Mouse (Mus musculus): Measurements from ENCODE around the gene Patz1.

Gene Patz1

GRCm38 (mm10) chr11:3330566-3330965, 41.9 kb downstream of the Patz1 start:
- peak; percentile 87 for DNase-seq (ENCODE audit: low spot score)

- DNase-seq (ENCODE audit: low spot score) = no peak
These were observed 42.5 kb downstream of the Patz1 start for GRCm38 (mm10) chr11:3330991-3331750.

- DNase-seq (ENCODE audit: low spot score) = peak; percentile 98
These were observed 43.3 kb downstream of the Patz1 start for GRCm38 (mm10) chr11:3331756-3332642.

- DNase-seq (ENCODE audit: low spot score) = no peak
These were observed 44.5 kb downstream of the Patz1 start for GRCm38 (mm10) chr11:3333111-3333695.

GRCm38 (mm10) chr11:3334141-3334710, 45.6 kb downstream of the Patz1 start:
- no peak for DNase-seq (ENCODE audit: low spot score)

GRCm38 (mm10) chr11:3334711-3335316, 46.1 kb downstream of the Patz1 start:
- peak; percentile 75 for DNase-seq (ENCODE audit: low spot score)

GRCm38 (mm10) chr11:3335651-3336216, 47.1 kb downstream of the Patz1 start:
- peak; percentile 93 for DNase-seq (ENCODE audit: low spot score)

GRCm38 (mm10) chr11:3336602-3337001, 47.9 kb downstream of the Patz1 start:
- DNase-seq (ENCODE audit: low spot score) = no peak

- no peak for DNase-seq (ENCODE audit: low spot score)
These were observed 48.7 kb downstream of the Patz1 start for GRCm38 (mm10) chr11:3337173-3337955.

- no peak for DNase-seq (ENCODE audit: low spot score)
These were observed 49.3 kb downstream of the Patz1 start for GRCm38 (mm10) chr11:3337961-3338360.

GRCm38 (mm10) chr11:3341476-3341875, 52.8 kb downstream of the Patz1 start:
- no peak for DNase-seq (ENCODE audit: low spot score)

GRCm38 (mm10) chr11:3344916-3345315, 56.2 kb downstream of the Patz1 start:
- DNase-seq (ENCODE audit: low spot score) = peak; percentile 88

GRCm38 (mm10) chr11:3346351-3346750, 57.7 kb downstream of the Patz1 start:
- no peak for DNase-seq (ENCODE audit: low spot score)

GRCm38 (mm10) chr11:3347091-3347834, 58.6 kb downstream of the Patz1 start:
- peak; percentile 85 for DNase-seq (ENCODE audit: low spot score)

GRCm38 (mm10) chr11:3347835-3348195, 59.1 kb downstream of the Patz1 start:
- DNase-seq (ENCODE audit: low spot score) = no peak

GRCm38 (mm10) chr11:3348576-3349342, 60.1 kb downstream of the Patz1 start:
- no peak for DNase-seq (ENCODE audit: low spot score)

- no peak for DNase-seq (ENCODE audit: low spot score)
These were observed 60.6 kb downstream of the Patz1 start for GRCm38 (mm10) chr11:3349343-3349695.

- DNase-seq (ENCODE audit: low spot score) = no peak
These were observed 63.5 kb downstream of the Patz1 start for GRCm38 (mm10) chr11:3352131-3352530.

- no peak for DNase-seq (ENCODE audit: low spot score)
These were observed 64.4 kb downstream of the Patz1 start for GRCm38 (mm10) chr11:3352990-3353585.
